Mouse (Mus musculus): Measurements from ENCODE around the gene Ppp4r3a. TPM values are rescaled to one million over a fixed set of nuclear protein-coding genes. Genes with fewer than 3 reads are reported as not detected.
A peak's percentile ranks its signal among the peaks of the same experiment; 100 is the strongest.

Ppp4r3a gene
- total and polyA plus RNA-seq, 3 experiments: 43.2 to 68.6 (median 68.5) TPM

DNA sequence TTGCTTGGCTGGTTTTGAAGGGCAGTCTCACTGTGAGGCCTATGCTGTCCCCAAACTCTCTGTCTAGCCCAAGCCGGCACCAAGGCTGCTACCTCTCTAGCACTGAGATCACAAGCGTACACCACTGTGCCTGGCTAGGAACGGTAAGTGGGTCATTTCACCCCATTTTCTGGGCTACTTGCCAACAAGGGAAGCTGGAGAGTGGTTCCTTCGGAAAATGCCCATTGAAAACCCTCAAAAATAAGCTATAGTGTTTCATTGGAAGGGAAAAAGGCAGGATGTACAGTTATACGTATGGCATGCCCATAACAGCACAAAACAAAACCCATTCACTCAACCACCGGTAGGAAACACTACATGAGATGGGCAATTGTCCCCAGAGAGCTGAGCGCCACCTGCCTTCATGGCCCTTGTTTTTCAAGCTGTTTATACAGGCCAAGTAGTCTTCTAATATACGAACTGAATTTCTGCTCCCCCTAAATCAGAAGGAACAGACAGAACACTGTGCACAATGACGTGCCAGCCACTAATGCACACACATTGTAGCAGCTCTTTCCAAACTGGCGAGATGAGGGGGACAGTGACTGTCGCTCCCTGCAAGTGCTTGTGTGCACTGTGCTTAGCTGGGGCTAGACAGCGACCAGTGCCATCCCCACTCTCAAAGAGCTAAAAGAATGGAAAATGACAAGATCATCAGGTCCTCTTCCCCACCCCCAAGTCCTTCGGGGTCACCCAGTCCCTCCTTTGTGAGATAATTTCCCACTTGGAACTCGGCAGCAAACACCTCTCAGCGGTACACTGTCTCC, 63.1 kb downstream of the Ppp4r3a start:
- in situ Hi-C loops (cut with MboI; ENCODE audit: low pct_ligation_motif_present, low pct_unique_long_range_greater_than_20kb, low sequenced_read_pairs): no loop called here
- Histone ChIP-seq H3K4me2 (ENCODE audit: insufficient read depth, low read depth, poor library complexity, severe bottlenecking) (no peak overlapping the region), H3K27me3 (replicated peaks) (no peaks in the 10 kb centered on the region), H3K4me3 (replicated peaks in 1 of 3; ENCODE audit: low read depth in 2 of 3, low read length in 2 of 3, poor library complexity in 1 of 3) (no peak overlapping the region), H3K9ac (ENCODE audit: insufficient read depth, low read depth) (no peak overlapping the region), H3K79me2 (replicated peaks; ENCODE audit: control insufficient read depth, extremely low read depth, insufficient read depth, poor library complexity, severe bottlenecking) (peaks cover 65% of the 10 kb centered on the region), H3K27ac (ENCODE audit: insufficient read depth, low read depth) (no peak overlapping the region), H3K36me3 (replicated peaks in 1 of 2; ENCODE audit: control insufficient read depth in 1 of 2, insufficient read depth in 1 of 2, low read length in 1 of 2) (peaks cover 38 to 64% of the 10 kb centered on the region in 2 experiments), H3K9me3 (replicated peaks; ENCODE audit: low read length) (no peaks in the 10 kb centered on the region), H3K4me1 (ENCODE audit: control insufficient read depth in 1 of 2, insufficient read depth in 2 of 2) (peaks cover 21 to 79% of the 10 kb centered on the region in 2 experiments)
- dilution Hi-C loops (cut with MboI; ENCODE audit: extremely low pct_ligation_motif_present, extremely low pct_unique_long_range_greater_than_20kb, low sequenced_read_pairs): no loop called here
- TF ChIP-seq SIN3A (IDR thresholded peaks at IDR 0.05; ENCODE audit: low read length) (no peak), UBTF (IDR thresholded peaks at IDR 0.05; ENCODE audit: low read depth, low read length) (no peak), MAZ (IDR thresholded peaks at IDR 0.05; ENCODE audit: low read depth, low read length) (no peak), SMC3 (IDR thresholded peaks at IDR 0.05; ENCODE audit: low read depth, low read length) (no peak), MAFK (IDR thresholded peaks at IDR 0.05; ENCODE audit: insufficient replicate concordance, low read length) (no peak), POLR2A (IDR thresholded peaks at IDR 0.05; ENCODE audit: low read depth, low read length) (no peak), TCF12 (IDR thresholded peaks at IDR 0.05; ENCODE audit: low read depth, low read length) (0 out of 2 replicates have a peak, but pooled peaks have one; percentile 12), BHLHE40 (IDR thresholded peaks at IDR 0.05; ENCODE audit: low read depth, low read length) (no peak), TBP (conservative IDR thresholded peaks at IDR 0.05; ENCODE audit: low read depth, low read length) (no peak), HCFC1 (IDR thresholded peaks at IDR 0.05; ENCODE audit: low read depth, low read length) (no peak), CTCF (conservative IDR thresholded peaks at IDR 0.05 in 1 of 2, IDR thresholded peaks at IDR 0.05 in 1 of 2; ENCODE audit: low read depth in 2 of 2, low read length in 2 of 2) (peak in 1 of 2 experiments; percentile 20; a peak in 1 of 4 replicates), ETS1 (conservative IDR thresholded peaks at IDR 0.05; ENCODE audit: low read depth, low read length) (no peak), MAX (IDR thresholded peaks at IDR 0.05; ENCODE audit: low read length) (no peak)
- DNase-seq (ENCODE audit: extremely low read depth): no peak

DNA sequence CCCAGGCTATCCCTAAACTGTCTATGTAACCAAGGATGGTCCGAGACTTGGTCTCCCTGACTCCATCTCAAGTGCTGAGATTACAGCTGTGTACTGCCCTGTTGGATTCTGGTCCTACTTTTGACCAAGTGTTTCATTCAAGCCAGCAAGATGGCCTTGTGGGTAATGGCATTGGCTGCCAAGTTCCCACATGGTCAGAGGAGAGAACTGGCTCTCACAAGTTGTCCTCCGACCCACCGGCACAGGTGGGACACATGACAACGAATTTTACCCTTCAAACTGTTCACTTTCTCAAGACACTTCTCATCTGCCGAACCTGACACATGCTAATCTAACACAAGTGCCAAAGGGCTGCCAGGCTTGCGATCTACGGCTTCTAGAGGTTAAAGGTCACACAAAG, 64.1 kb downstream of the Ppp4r3a start:
- dilution Hi-C loops (cut with MboI; ENCODE audit: extremely low pct_ligation_motif_present, extremely low pct_unique_long_range_greater_than_20kb, low sequenced_read_pairs) (no loop called here), in situ Hi-C loops (cut with MboI; ENCODE audit: low pct_ligation_motif_present, low pct_unique_long_range_greater_than_20kb, low sequenced_read_pairs) (no loop called here)
- no peak overlapping the region for H3K27ac ChIP-seq (ENCODE audit: insufficient read depth, low read depth)
- no peak overlapping the region for H3K9ac ChIP-seq (ENCODE audit: insufficient read depth, low read depth)
- peaks cover 33 to 54% of the 10 kb centered on the region in 2 experiments for H3K36me3 ChIP-seq (replicated peaks in 1 of 2; ENCODE audit: control insufficient read depth in 1 of 2, insufficient read depth in 1 of 2, low read length in 1 of 2)
- H3K27me3 ChIP-seq (replicated peaks): no peaks in the 10 kb centered on the region
- no peak for DNase-seq (ENCODE audit: extremely low read depth)
- H3K4me3 ChIP-seq (replicated peaks in 1 of 3; ENCODE audit: low read depth in 2 of 3, low read length in 2 of 3, poor library complexity in 1 of 3): no peak overlapping the region
- no peak for TF ChIP-seq MAZ (IDR thresholded peaks at IDR 0.05; ENCODE audit: low read depth, low read length)
- no peak for TF ChIP-seq IRF4 (IDR thresholded peaks at IDR 0.05; ENCODE audit: low read depth, low read length)
- no peak for TF ChIP-seq MEF2A (IDR thresholded peaks at IDR 0.05; ENCODE audit: borderline replicate concordance, low read depth, low read length)
- TF ChIP-seq TCF12 (IDR thresholded peaks at IDR 0.05; ENCODE audit: low read depth, low read length): no peak
- TF ChIP-seq CTCF (conservative IDR thresholded peaks at IDR 0.05 in 1 of 2, IDR thresholded peaks at IDR 0.05 in 1 of 2; ENCODE audit: low read depth in 2 of 2, low read length in 2 of 2): no peak
- TF ChIP-seq NELFE (IDR thresholded peaks at IDR 0.05; ENCODE audit: low read depth, low read length): no peak
- no peak for TF ChIP-seq CHD2 (IDR thresholded peaks at IDR 0.05; ENCODE audit: low read length)
- no peak for TF ChIP-seq NRF1 (IDR thresholded peaks at IDR 0.05; ENCODE audit: low read depth, low read length)
- H3K4me2 ChIP-seq (ENCODE audit: insufficient read depth, low read depth, poor library complexity, severe bottlenecking): no peak overlapping the region
- H3K4me1 ChIP-seq (ENCODE audit: control insufficient read depth in 1 of 2, insufficient read depth in 2 of 2): peaks cover 20 to 76% of the 10 kb centered on the region in 2 experiments
- H3K9me3 ChIP-seq (replicated peaks; ENCODE audit: low read length): no peaks in the 10 kb centered on the region
- H3K79me2 ChIP-seq (replicated peaks; ENCODE audit: control insufficient read depth, extremely low read depth, insufficient read depth, poor library complexity, severe bottlenecking): peaks cover 64% of the 10 kb centered on the region
